ENCODE assay signal across 8 mouse cellular contexts in genomic region chr8:122234055-122234454, GRCm38 (mm10). TPM values are rescaled to one million over a fixed set of nuclear protein-coding genes. Genes with fewer than 3 reads are reported as not detected.
DNase-seq lines count a peak whose midpoint lies in the region; ATAC-seq and TF ChIP-seq lines count a peak whose summit lies in the region.

No protein-coding gene starts in this region.

- no peak overlapping the region for H3K4me2 ChIP-seq in midbrain, postnatal 0 days (ENCODE audit: low read depth, low read length, poor library complexity, severe bottlenecking)
- H3K4me2 ChIP-seq in midbrain, embryonic 16.5 days (ENCODE audit: low read length) = no peak overlapping the region
- no peak overlapping the region for H3K4me2 ChIP-seq in kidney, postnatal 0 days (ENCODE audit: low read length)
- H3K4me2 ChIP-seq in midbrain, embryonic 14.5 days (ENCODE audit: low read length) = no peak overlapping the region

- ATAC-seq in midbrain, postnatal 0 days (ENCODE audit: low FRiP score) = peak; percentile 59; the same call in 1 of the 2 replicates
- no peak for ATAC-seq in midbrain, embryonic 16.5 days
- peak; percentile 51 for ATAC-seq in kidney, postnatal 0 days (replicated peaks; ENCODE audit: low FRiP score, low read depth)
- no peak for ATAC-seq in midbrain, embryonic 14.5 days (ENCODE audit: low FRiP score, low TSS enrichment)

- peaks cover 24% of the 10 kb centered on the region; the same call in 1 of the 2 replicates for H3K27me3 ChIP-seq in midbrain, postnatal 0 days (ENCODE audit: insufficient read depth, low read length)
- H3K27me3 ChIP-seq in midbrain, embryonic 16.5 days (ENCODE audit: control insufficient read depth, insufficient read depth, low read depth, low read length) = peaks cover 20% of the 10 kb centered on the region
- H3K27me3 ChIP-seq in kidney, postnatal 0 days (ENCODE audit: insufficient read depth, low read length) = peaks cover 13% of the 10 kb centered on the region
- peaks cover 24% of the 10 kb centered on the region; the same call in 1 of the 2 replicates for H3K27me3 ChIP-seq in midbrain, embryonic 14.5 days (ENCODE audit: control insufficient read depth, insufficient read depth, low read length)

- intact Hi-C loops in gastrocnemius, postnatal 36 days (cut with DNase I) = loop anchor here (2.0 to 5.0 kb wide), 2 partner anchors 25 to 257 kb away; no protein-coding TSS in a partner anchor

- no peak overlapping the region for H3K27ac ChIP-seq in midbrain, postnatal 0 days (ENCODE audit: low read depth, low read length)
- H3K27ac ChIP-seq in midbrain, embryonic 16.5 days (ENCODE audit: low read length) = no peak overlapping the region
- no peak overlapping the region for H3K27ac ChIP-seq in kidney, postnatal 0 days
- no peak overlapping the region for H3K27ac ChIP-seq in midbrain, embryonic 14.5 days (replicated peaks; ENCODE audit: low read depth, low read length)

- no peak overlapping the region for H3K9ac ChIP-seq in midbrain, postnatal 0 days (replicated peaks; ENCODE audit: low read length, poor library complexity, severe bottlenecking)
- no peak overlapping the region for H3K9ac ChIP-seq in midbrain, embryonic 16.5 days (ENCODE audit: low read depth, low read length)
- H3K9ac ChIP-seq in kidney, postnatal 0 days (ENCODE audit: low read depth, low read length) = no peak overlapping the region
- H3K9ac ChIP-seq in midbrain, embryonic 14.5 days (replicated peaks; ENCODE audit: low read length) = no peak overlapping the region

- peak; percentile 69 for DNase-seq in midbrain, postnatal 0 days (ENCODE audit: low spot score)
- peak; percentile 58 for DNase-seq in cerebellum, adult 18-20 months
- DNase-seq in gastrocnemius, postnatal 36 days = peak; percentile 43 to 73
- DNase-seq in kidney, postnatal 0 days (ENCODE audit: low spot score) = peak; percentile 57
- peak; percentile 73 for DNase-seq in lung, postnatal 36 days
- DNase-seq in midbrain, embryonic 14.5 days = no peak
- DNase-seq in adipocyte (ENCODE audit: low spot score) = no peak

- TF ChIP-seq CTCF in midbrain, postnatal 0 days (IDR thresholded peaks at IDR 0.05) = peak; percentile 52
- peak; percentile 55 for TF ChIP-seq CTCF in kidney, postnatal 0 days (IDR thresholded peaks at IDR 0.05; ENCODE audit: low read depth)

- WGBS in midbrain, postnatal 0 days = 28% methylated on average over 11 of the region's 11 CpGs
- WGBS in midbrain, embryonic 16.5 days = 39% methylated on average over 11 of the region's 11 CpGs
- 28% methylated on average over 11 of the region's 11 CpGs for WGBS in kidney, postnatal 0 days
- 39% methylated on average over 11 of the region's 11 CpGs for WGBS in midbrain, embryonic 14.5 days

- no peaks in the 10 kb centered on the region for H3K4me1 ChIP-seq in midbrain, postnatal 0 days (ENCODE audit: insufficient read depth, low read length)
- peaks cover 11% of the 10 kb centered on the region for H3K4me1 ChIP-seq in midbrain, embryonic 16.5 days (ENCODE audit: control insufficient read depth, insufficient read depth, low read length)
- H3K4me1 ChIP-seq in kidney, postnatal 0 days (replicated peaks; ENCODE audit: insufficient read depth, low read length) = peaks cover 12% of the 10 kb centered on the region; the same call in 1 of the 2 replicates
- peaks cover 4% of the 10 kb centered on the region; the same call in 1 of the 2 replicates for H3K4me1 ChIP-seq in midbrain, embryonic 14.5 days (ENCODE audit: control insufficient read depth, insufficient read depth, low read length)

- H3K36me3 ChIP-seq in midbrain, postnatal 0 days (ENCODE audit: insufficient read depth, low read length) = no peaks in the 10 kb centered on the region
- no peaks in the 10 kb centered on the region for H3K36me3 ChIP-seq in midbrain, embryonic 16.5 days (ENCODE audit: control insufficient read depth, insufficient read depth, low read length)
- no peaks in the 10 kb centered on the region for H3K36me3 ChIP-seq in kidney, postnatal 0 days (ENCODE audit: insufficient read depth, low read length)
- H3K36me3 ChIP-seq in midbrain, embryonic 14.5 days (ENCODE audit: control insufficient read depth, insufficient read depth, low read length) = no peaks in the 10 kb centered on the region

- H3K9me3 ChIP-seq in midbrain, postnatal 0 days (ENCODE audit: low read length) = no peaks in the 10 kb centered on the region
- H3K9me3 ChIP-seq in midbrain, embryonic 16.5 days (replicated peaks; ENCODE audit: control insufficient read depth, low read length, poor library complexity, severe bottlenecking) = no peaks in the 10 kb centered on the region
- H3K9me3 ChIP-seq in kidney, postnatal 0 days (replicated peaks; ENCODE audit: low read length) = no peaks in the 10 kb centered on the region
- H3K9me3 ChIP-seq in midbrain, embryonic 14.5 days (ENCODE audit: control insufficient read depth, low read length) = no peaks in the 10 kb centered on the region

- no peak overlapping the region for H3K4me3 ChIP-seq in midbrain, postnatal 0 days (ENCODE audit: low read depth, low read length)
- no peak overlapping the region for H3K4me3 ChIP-seq in midbrain, embryonic 16.5 days (ENCODE audit: low read depth, low read length)
- H3K4me3 ChIP-seq in kidney, postnatal 0 days (replicated peaks; ENCODE audit: low read depth, low read length) = no peak overlapping the region
- no peak overlapping the region for H3K4me3 ChIP-seq in midbrain, embryonic 14.5 days (replicated peaks; ENCODE audit: low read depth, low read length)

RNA-seq across cellular contexts. Expression of gene Zfpm1, which starts 47.9 kb away (rescaled TPM):
- total RNA-seq in midbrain, postnatal 0 days (2014; rRNA removed) = 19.6 and 28.6 TPM in 2 replicates
- polyA plus RNA-seq in midbrain, postnatal 0 days (2015; fragmentation: Nextera tagmentation; extraction: Ambion mirVana) = 1.2 TPM in 2 replicates
- polyA plus RNA-seq in midbrain, embryonic 16.5 days (2015; fragmentation: Nextera tagmentation; extraction: Ambion mirVana) = 0.77 and 1.2 TPM in 2 replicates
- 1 to 10 TPM; 5.6 to 8.9 TPM for total RNA-seq in gastrocnemius, postnatal 36 days (2021)
- 1.4 and 2.3 TPM in 2 replicates for polyA plus RNA-seq in kidney, postnatal 0 days (2015; fragmentation: Nextera tagmentation; extraction: Ambion mirVana)
- 2.3 TPM in 2 replicates for polyA plus RNA-seq in midbrain, embryonic 14.5 days (2014; fragmentation: Nextera tagmentation; extraction: Ambion mirVana)

Comparison
In these comparisons a context has a peak if more than half of its experiments do, and no peak if none do; other contexts are left out.
1. ATAC-seq: peak in midbrain, postnatal 0 days (single experiment) and kidney, postnatal 0 days (single experiment); none in midbrain, embryonic 16.5 days (single experiment) and midbrain, embryonic 14.5 days (single experiment).
2. DNase-seq: peak in midbrain, postnatal 0 days (single experiment), cerebellum, adult 18-20 months (2 of 2), gastrocnemius, postnatal 36 days (2 of 2), kidney, postnatal 0 days (single experiment) and lung, postnatal 36 days (single experiment); none in midbrain, embryonic 14.5 days (single experiment) and adipocyte (single experiment).